Mouse (Mus musculus) midbrain, embryonic 14.5 days (tissue): ENCODE measurements around the gene Zfp874b. TPM values are rescaled to one million over a fixed set of nuclear protein-coding genes. Genes with fewer than 3 reads are reported as not detected.
A peak's percentile ranks its signal among the peaks of the same experiment; 100 is the strongest.
"Not testable (repeated sequence)": the region's sequence is repeated elsewhere in the genome, so short reads cannot be mapped to it uniquely, and the experiment has no call there.

Experiments
- ATAC-seq: fragments of 200-750 bp; cut with Nextera tagmentation; 2 replicates; pipeline ENCODE4 v1.8.0; 2017; ENCODE audit warnings: moderate number of reproducible peaks, moderate library complexity; ENCODE audit not compliant: low FRiP score, low TSS enrichment
- DNase-seq: peaks from one replicate; pipeline ENCODE4 v3.0.0-alpha.2; 2015
- H3K27ac ChIP-seq: fragments of 300-500 bp; sonication (generic); replicated peaks from 2 replicates; pipeline ENCODE4 v1.5.1; 2014; ENCODE audit warnings: mild to moderate bottlenecking, low read depth, low read length, moderate library complexity
- H3K27me3 ChIP-seq: fragments of 300-500 bp; sonication (generic); 2 replicates; pipeline ENCODE4 v1.6.1; 2014; ENCODE audit warnings: low read length, control low read depth, mixed read lengths; ENCODE audit not compliant: control insufficient read depth, insufficient read depth
- H3K36me3 ChIP-seq: fragments of 300-500 bp; sonication (generic); 2 replicates; pipeline ENCODE4 v1.6.1; 2014; ENCODE audit warnings: low read length, control low read depth; ENCODE audit not compliant: control insufficient read depth, insufficient read depth
- H3K4me1 ChIP-seq: fragments of 300-500 bp; sonication (generic); 2 replicates; pipeline ENCODE4 v1.6.1; 2014; ENCODE audit warnings: mild to moderate bottlenecking, antibody characterized with exemption, low read length, control low read depth; ENCODE audit not compliant: control insufficient read depth, insufficient read depth
- H3K4me2 ChIP-seq: fragments of 300-500 bp; sonication (generic); 2 replicates; pipeline ENCODE4 v1.6.1; 2014; ENCODE audit warnings: mild to moderate bottlenecking, low read length, moderate library complexity
- H3K4me3 ChIP-seq: fragments of 300-500 bp; sonication (generic); replicated peaks from 2 replicates; pipeline ENCODE4 v1.5.1; 2014; ENCODE audit warnings: low read depth, low read length
- H3K9ac ChIP-seq: fragments of 300-500 bp; sonication (generic); replicated peaks from 2 replicates; pipeline ENCODE4 v1.6.1; 2014; ENCODE audit warnings: mild to moderate bottlenecking, low read length, moderate library complexity
- H3K9me3 ChIP-seq: fragments of 300-500 bp; sonication (generic); 2 replicates; pipeline ENCODE4 v1.6.1; 2016; ENCODE audit warnings: low read length, control low read depth, mixed read lengths; ENCODE audit not compliant: control insufficient read depth
- WGBS: fragments of 180-500 bp; shearing (Covaris S2); extraction: QIAGEN DNeasy Blood & Tissue Kit; methylation state at CpG from one replicate; pipeline ENCODE4 v1.1.7; 2014; 5-methylcytosine and 5-hydroxymethylcytosine counted together
- polyA plus RNA-seq: library from polyadenylated mRNA; unstranded; fragments of >200 nt; fragmentation: Nextera tagmentation; extraction: Ambion mirVana; gene quantifications from 2 replicates; pipeline ENCODE4 v1.2.1, GENCODE M21; 2014

Zfp874b gene
- polyA plus RNA-seq, 1 experiment from 2014 or later, result 2.7 TPM

GRCm38 (mm10) chr13:67481528-67481927, 2.5 kb downstream of the Zfp874b start:
- Histone ChIP-seq H3K27ac (no peak overlapping the region), H3K9ac (no peak overlapping the region), H3K27me3 (no peaks in the 10 kb centered on the region), H3K9me3 (no peaks in the 10 kb centered on the region), H3K4me1 (peaks cover 9% of the 10 kb centered on the region; the same call in 1 of the 2 replicates), H3K4me2 (no peak overlapping the region), H3K36me3 (no peaks in the 10 kb centered on the region), H3K4me3 (no peak overlapping the region)
- DNase-seq, result no peak
- 67% methylated on average over 4 of the region's 4 CpGs for WGBS
- no peak for ATAC-seq

- H3K4me1 ChIP-seq, result no peaks in the 10 kb centered on the region
- ATAC-seq, result no peak
- no peak overlapping the region for H3K27ac ChIP-seq
- WGBS, result 92% methylated on average over 3 of the region's 3 CpGs
- H3K4me3 ChIP-seq, result no peak overlapping the region
- no peaks in the 10 kb centered on the region for H3K9me3 ChIP-seq
- DNase-seq, result no peak
- H3K4me2 ChIP-seq, result no peak overlapping the region
- 0 out of 2 replicates have a peak, but pooled peaks cover 3% of the 10 kb centered on the region for H3K36me3 ChIP-seq
- H3K27me3 ChIP-seq, result no peaks in the 10 kb centered on the region
- no peak overlapping the region for H3K9ac ChIP-seq
Measured at GRCm38 (mm10) chr13:67469274-67469673, 14.8 kb downstream of the Zfp874b start.

GRCm38 (mm10) chr13:67463506-67464185, 20.4 kb downstream of the Zfp874b start:
- not testable (repeated sequence) for H3K9ac ChIP-seq, H3K27me3 ChIP-seq, H3K4me2 ChIP-seq, H3K27ac ChIP-seq, H3K36me3 ChIP-seq, DNase-seq, H3K9me3 ChIP-seq, H3K4me1 ChIP-seq, ATAC-seq, H3K4me3 ChIP-seq
- 84% methylated on average over 3 of the region's 5 CpGs for WGBS

- Histone ChIP-seq H3K9ac (peak overlapping the region; percentile 56), H3K27ac (no peak overlapping the region), H3K4me1 (0 out of 2 replicates have a peak, but pooled peaks cover 4% of the 10 kb centered on the region), H3K4me2 (peak overlapping the region; percentile 71), H3K27me3 (no peaks in the 10 kb centered on the region), H3K4me3 (peak overlapping the region; percentile 49), H3K36me3 (0 out of 2 replicates have a peak, but pooled peaks cover 4% of the 10 kb centered on the region), H3K9me3 (no peaks in the 10 kb centered on the region)
- 6% methylated on average over 3 of the region's 3 CpGs for WGBS
- ATAC-seq (peak; percentile 34; the same call in 1 of the 2 replicates), DNase-seq (no peak)
Measured at GRCm38 (mm10) chr13:67452021-67452309, 32.1 kb downstream of the Zfp874b start.

GRCm38 (mm10) chr13:67451172-67452020, 32.7 kb downstream of the Zfp874b start, which contains the start of gene Zfp874a:
Gene Zfp874a (minus strand): TSS chr13:67451624.
- H3K36me3 ChIP-seq, result 0 out of 2 replicates have a peak, but pooled peaks cover 7% of the 10 kb centered on the region
- peak within 1 kb of the TSS; percentile 56 for H3K9ac ChIP-seq
- ATAC-seq, result peak; percentile 94
- peak within 1 kb of the TSS; percentile 49 for H3K4me3 ChIP-seq
- no peaks in the 10 kb centered on the region for H3K27me3 ChIP-seq
- DNase-seq, result peak; percentile 94
- H3K9me3 ChIP-seq, result no peaks in the 10 kb centered on the region
- 0 out of 2 replicates have a peak, but pooled peaks cover 4% of the 10 kb centered on the region for H3K4me1 ChIP-seq
- H3K4me2 ChIP-seq, result peak within 1 kb of the TSS; percentile 71
- no peak within 1 kb of the TSS for H3K27ac ChIP-seq
- WGBS, result 2% methylated on average over 20 of the region's 20 CpGs

GRCm38 (mm10) chr13:67437095-67437494, 47.0 kb downstream of the Zfp874b start:
- not testable (repeated sequence) for H3K27me3 ChIP-seq, H3K9me3 ChIP-seq, H3K4me2 ChIP-seq, H3K36me3 ChIP-seq, H3K9ac ChIP-seq, ATAC-seq, H3K4me1 ChIP-seq, DNase-seq, H3K4me3 ChIP-seq, H3K27ac ChIP-seq
- WGBS, result 67% methylated on average over 1 of the region's 3 CpGs

- H3K4me3 ChIP-seq, result no peak overlapping the region
- WGBS, result 60% methylated on average over 3 of the region's 3 CpGs
- H3K4me2 ChIP-seq, result no peak overlapping the region
- no peaks in the 10 kb centered on the region for H3K36me3 ChIP-seq
- H3K9me3 ChIP-seq, result no peaks in the 10 kb centered on the region
- no peak overlapping the region for H3K9ac ChIP-seq
- ATAC-seq (no peak), DNase-seq (no peak)
- no peak overlapping the region for H3K27ac ChIP-seq
- no peaks in the 10 kb centered on the region for H3K27me3 ChIP-seq
- no peaks in the 10 kb centered on the region for H3K4me1 ChIP-seq
Measured at GRCm38 (mm10) chr13:67428116-67428515, 55.9 kb downstream of the Zfp874b start.

GRCm38 (mm10) chr13:67425699-67426098, 58.4 kb downstream of the Zfp874b start:
- H3K36me3 ChIP-seq, H3K4me2 ChIP-seq, H3K4me1 ChIP-seq, H3K4me3 ChIP-seq, H3K27ac ChIP-seq, H3K27me3 ChIP-seq, H3K9me3 ChIP-seq, H3K9ac ChIP-seq, DNase-seq, ATAC-seq: not testable (repeated sequence)
